Mouse (Mus musculus): ENCODE measurements around the gene Supt4a. TPM values are rescaled to one million over a fixed set of nuclear protein-coding genes. Genes with fewer than 3 reads are reported as not detected.

Supt4a gene
- polyA plus RNA-seq, 1 experiment from 2014 or later = 160 TPM

GRCm38 (mm10) chr11:87709513-87710261 lies 27.7 kb upstream of the Supt4a start:
- Histone ChIP-seq H3K9me3 (no peaks in the 10 kb centered on the region), H3K27ac (replicated peaks) (no peak overlapping the region), H3K4me1 (peaks cover 10% of the 10 kb centered on the region), H3K4me2 (replicated peaks) (peak overlapping the region; percentile 44), H3K27me3 (no peaks in the 10 kb centered on the region), H3K4me3 (peak overlapping the region; percentile 21), H3K9ac (replicated peaks) (0 out of 2 replicates have a peak overlapping the region, but pooled peaks have one; percentile 12), H3K36me3 (no peaks in the 10 kb centered on the region)
- ATAC-seq (replicated peaks) = no peak
- WGBS = 8% methylated on average over 21 of the region's 21 CpGs

DNA sequence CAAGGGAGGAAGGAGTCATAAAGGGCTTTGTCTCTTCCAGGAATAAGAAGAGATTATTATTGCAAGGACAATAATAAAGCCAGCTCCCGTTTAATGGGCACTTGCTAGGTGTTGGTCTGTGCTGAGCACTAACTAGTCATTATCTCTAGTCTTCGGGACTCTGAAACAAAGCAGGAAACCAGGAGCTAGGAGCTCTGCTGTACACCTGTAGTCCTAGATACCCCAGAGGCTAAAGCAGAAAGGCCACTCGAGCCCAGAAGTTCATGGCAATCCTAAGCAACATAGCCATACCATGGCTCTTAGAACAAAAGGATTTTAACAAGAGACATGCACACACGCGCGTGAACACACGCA lies 27.1 kb upstream of the Supt4a start:
- no peak for ATAC-seq (replicated peaks)
- H3K27me3 ChIP-seq = no peaks in the 10 kb centered on the region
- peak overlapping the region; percentile 21 for H3K4me3 ChIP-seq
- H3K27ac ChIP-seq (replicated peaks) = no peak overlapping the region
- H3K36me3 ChIP-seq = no peaks in the 10 kb centered on the region
- H3K9ac ChIP-seq (replicated peaks) = 0 out of 2 replicates have a peak overlapping the region, but pooled peaks have one; percentile 12
- H3K4me2 ChIP-seq (replicated peaks) = peak overlapping the region; percentile 44
- H3K4me1 ChIP-seq = peaks cover 10% of the 10 kb centered on the region
- 48% methylated on average over 7 of the region's 7 CpGs for WGBS
- H3K9me3 ChIP-seq = no peaks in the 10 kb centered on the region

DNA sequence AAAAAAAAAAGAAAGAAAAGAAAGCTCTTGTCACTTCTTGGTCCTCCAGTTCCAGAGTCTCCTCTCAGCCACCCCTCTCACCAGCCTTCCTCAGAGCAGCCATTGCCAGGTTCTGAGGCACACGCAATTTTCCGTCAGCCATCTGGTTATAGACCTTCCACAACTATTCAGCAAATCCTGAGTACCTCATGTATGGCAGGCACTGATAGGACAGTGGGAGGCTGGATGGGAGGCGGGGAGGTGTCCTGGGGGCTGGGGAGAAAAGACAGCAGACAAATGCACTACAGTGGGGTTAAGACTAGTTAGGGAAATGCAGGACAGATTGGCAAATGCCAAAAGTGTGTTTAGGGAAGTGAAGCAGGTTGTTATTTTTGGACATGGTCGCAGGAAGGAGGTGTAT lies 25.2 kb upstream of the Supt4a start:
- Histone ChIP-seq H3K9me3 (no peaks in the 10 kb centered on the region), H3K36me3 (no peaks in the 10 kb centered on the region), H3K4me2 (replicated peaks) (no peak overlapping the region), H3K4me1 (peaks cover 10% of the 10 kb centered on the region), H3K4me3 (no peak overlapping the region), H3K27me3 (no peaks in the 10 kb centered on the region), H3K27ac (replicated peaks) (no peak overlapping the region), H3K9ac (replicated peaks) (no peak overlapping the region)
- ATAC-seq (replicated peaks) = no peak
- WGBS = 79% methylated on average over 4 of the region's 4 CpGs

DNA sequence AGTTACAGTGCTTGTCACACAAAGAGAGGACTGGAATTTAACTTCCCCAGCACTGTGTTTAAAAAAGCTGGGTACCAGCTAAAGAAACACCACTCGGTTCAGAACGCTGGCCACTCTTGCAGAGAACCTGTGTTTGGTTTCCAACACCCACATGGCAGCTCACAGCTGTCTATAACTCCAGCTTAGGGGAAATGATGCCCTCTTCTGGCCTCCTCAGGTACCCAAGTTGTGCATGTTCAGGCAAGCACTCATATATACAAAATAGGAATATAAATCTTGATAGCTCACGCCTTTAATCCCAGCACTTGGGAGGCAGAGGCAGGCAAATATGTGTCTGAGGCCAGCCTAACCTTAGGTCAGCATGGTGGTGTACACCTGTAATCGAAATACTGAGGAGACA lies 21.4 kb upstream of the Supt4a start:
- ATAC-seq (replicated peaks) = no peak
- H3K9ac ChIP-seq (replicated peaks) = no peak overlapping the region
- no peak overlapping the region for H3K4me3 ChIP-seq
- no peaks in the 10 kb centered on the region for H3K9me3 ChIP-seq
- no peaks in the 10 kb centered on the region for H3K27me3 ChIP-seq
- no peaks in the 10 kb centered on the region for H3K36me3 ChIP-seq
- WGBS = 87% methylated on average over 4 of the region's 4 CpGs
- H3K4me1 ChIP-seq = no peaks in the 10 kb centered on the region
- H3K4me2 ChIP-seq (replicated peaks) = no peak overlapping the region
- H3K27ac ChIP-seq (replicated peaks) = no peak overlapping the region

DNA sequence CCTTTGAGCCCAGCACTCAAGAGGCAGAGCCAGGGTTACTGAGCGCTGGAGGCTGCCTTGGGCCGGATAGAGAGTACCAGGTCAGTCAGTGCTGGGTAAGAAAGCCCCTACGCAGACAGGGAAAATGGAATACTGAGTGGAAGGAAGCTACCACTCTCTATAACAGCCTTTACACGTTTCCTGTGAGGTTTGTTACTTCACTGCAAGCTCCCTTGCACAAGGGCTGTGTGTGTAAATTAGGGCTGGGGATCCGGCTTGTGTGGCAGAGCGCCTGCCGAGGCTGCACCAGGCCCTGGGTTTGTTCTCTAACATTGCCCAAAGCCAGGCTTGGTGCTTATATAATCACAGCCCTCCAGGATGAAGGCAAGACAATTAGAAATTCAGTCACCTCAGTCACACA lies 17.8 kb upstream of the Supt4a start:
- Histone ChIP-seq H3K4me1 (no peaks in the 10 kb centered on the region), H3K4me2 (replicated peaks) (no peak overlapping the region), H3K27ac (replicated peaks) (no peak overlapping the region), H3K4me3 (no peak overlapping the region), H3K9ac (replicated peaks) (no peak overlapping the region), H3K36me3 (no peaks in the 10 kb centered on the region), H3K27me3 (no peaks in the 10 kb centered on the region), H3K9me3 (no peaks in the 10 kb centered on the region)
- 71% methylated on average over 7 of the region's 7 CpGs for WGBS
- no peak for ATAC-seq (replicated peaks)

- no peak overlapping the region for H3K9ac ChIP-seq (replicated peaks)
- 50% methylated on average over 9 of the region's 9 CpGs for WGBS
- H3K4me1 ChIP-seq = no peaks in the 10 kb centered on the region
- H3K36me3 ChIP-seq = no peaks in the 10 kb centered on the region
- no peaks in the 10 kb centered on the region for H3K27me3 ChIP-seq
- no peak for ATAC-seq (replicated peaks)
- no peak overlapping the region for H3K4me2 ChIP-seq (replicated peaks)
- H3K9me3 ChIP-seq = no peaks in the 10 kb centered on the region
- H3K4me3 ChIP-seq = no peak overlapping the region
- H3K27ac ChIP-seq (replicated peaks) = no peak overlapping the region
These were observed 17.0 kb upstream of the Supt4a start for GRCm38 (mm10) chr11:87720324-87720723.

GRCm38 (mm10) chr11:87720839-87721238 lies 16.5 kb upstream of the Supt4a start:
- Histone ChIP-seq H3K9ac (replicated peaks) (no peak overlapping the region), H3K4me3 (no peak overlapping the region), H3K4me2 (replicated peaks) (no peak overlapping the region), H3K4me1 (peaks cover 1% of the 10 kb centered on the region; the same call in 1 of the 2 replicates), H3K9me3 (no peaks in the 10 kb centered on the region), H3K27ac (replicated peaks) (no peak overlapping the region), H3K36me3 (no peaks in the 10 kb centered on the region), H3K27me3 (no peaks in the 10 kb centered on the region)
- WGBS = 87% methylated on average over 9 of the region's 9 CpGs
- no peak for ATAC-seq (replicated peaks)

DNA sequence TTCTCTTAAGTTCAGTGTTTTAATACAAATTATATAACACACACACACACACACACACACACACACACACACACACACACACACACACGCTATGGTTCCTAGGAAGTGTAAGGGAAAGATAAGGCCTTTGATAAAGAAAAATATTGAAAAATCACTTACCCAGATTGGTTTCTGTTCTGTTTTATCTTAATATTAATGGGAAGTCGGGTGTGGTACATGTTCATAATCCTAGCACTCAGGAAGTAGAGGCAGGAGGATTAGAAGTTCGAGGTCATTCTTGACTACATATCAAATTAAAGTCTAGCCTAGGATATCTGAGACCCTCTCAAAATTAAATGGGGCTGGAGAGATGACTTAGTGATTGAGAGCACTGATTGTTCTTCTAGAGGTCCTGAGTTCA lies 15.2 kb upstream of the Supt4a start:
- H3K9ac ChIP-seq (replicated peaks) = no peak overlapping the region
- H3K27ac ChIP-seq (replicated peaks) = no peak overlapping the region
- no peak overlapping the region for H3K4me3 ChIP-seq
- H3K9me3 ChIP-seq = no peaks in the 10 kb centered on the region
- no peaks in the 10 kb centered on the region for H3K27me3 ChIP-seq
- 82% methylated on average over 3 of the region's 3 CpGs for WGBS
- no peak for ATAC-seq (replicated peaks)
- H3K4me1 ChIP-seq = peaks cover 4% of the 10 kb centered on the region; the same call in 1 of the 2 replicates
- H3K4me2 ChIP-seq (replicated peaks) = no peak overlapping the region
- no peaks in the 10 kb centered on the region for H3K36me3 ChIP-seq

- Histone ChIP-seq H3K4me2 (replicated peaks) (no peak overlapping the region), H3K27me3 (no peaks in the 10 kb centered on the region), H3K36me3 (no peaks in the 10 kb centered on the region), H3K4me1 (peaks cover 4% of the 10 kb centered on the region; the same call in 1 of the 2 replicates), H3K9me3 (no peaks in the 10 kb centered on the region), H3K9ac (replicated peaks) (no peak overlapping the region), H3K4me3 (no peak overlapping the region), H3K27ac (replicated peaks) (no peak overlapping the region)
- no peak for ATAC-seq (replicated peaks)
- WGBS = 83% methylated on average over 4 of the region's 4 CpGs
These were observed 14.5 kb upstream of the Supt4a start for GRCm38 (mm10) chr11:87722891-87723290.

- H3K27ac ChIP-seq (replicated peaks) = no peak overlapping the region; the same call in 1 of the 2 replicates
- H3K9me3 ChIP-seq = no peaks in the 10 kb centered on the region
- no peaks in the 10 kb centered on the region for H3K27me3 ChIP-seq
- no peak overlapping the region for H3K4me3 ChIP-seq
- no peak for ATAC-seq (replicated peaks)
- H3K4me1 ChIP-seq = peaks cover 4% of the 10 kb centered on the region; the same call in 1 of the 2 replicates
- H3K4me2 ChIP-seq (replicated peaks) = no peak overlapping the region
- H3K9ac ChIP-seq (replicated peaks) = no peak overlapping the region
- H3K36me3 ChIP-seq = no peaks in the 10 kb centered on the region
These were observed 11.8 kb upstream of the Supt4a start for GRCm38 (mm10) chr11:87725515-87725914.

DNA sequence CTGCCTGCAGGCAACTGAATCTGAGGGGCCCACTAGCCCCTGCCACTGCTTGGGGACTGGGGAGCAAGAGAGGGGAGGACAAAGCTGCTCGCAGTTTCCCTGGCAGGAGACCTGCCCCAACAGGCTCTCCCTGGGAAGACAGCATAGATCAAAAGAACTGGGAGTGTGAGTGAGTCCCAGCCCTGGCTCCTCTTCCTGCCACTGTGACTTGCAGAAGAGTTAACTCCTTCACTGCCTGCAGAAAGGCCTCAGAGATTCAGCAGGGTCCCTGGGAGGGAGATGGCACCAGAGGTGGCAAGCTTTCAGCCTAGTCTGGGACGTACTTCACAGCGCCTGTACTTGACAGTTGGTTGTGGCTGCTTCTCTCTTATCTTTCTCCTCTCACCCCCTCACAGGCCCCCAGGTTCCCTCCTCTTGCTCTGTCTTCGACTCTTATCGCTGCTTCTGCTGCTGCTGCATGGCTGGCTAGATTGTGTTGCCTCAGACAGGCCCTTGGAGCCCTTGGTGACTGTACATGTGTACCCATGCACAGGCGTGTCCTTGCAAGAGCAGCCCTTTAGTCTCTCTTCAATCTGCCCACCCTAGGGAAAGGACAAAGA lies 11.3 kb upstream of the Supt4a start:
- Histone ChIP-seq H3K4me3 (no peak overlapping the region), H3K36me3 (no peaks in the 10 kb centered on the region), H3K4me1 (peaks cover 4% of the 10 kb centered on the region; the same call in 1 of the 2 replicates), H3K27me3 (no peaks in the 10 kb centered on the region), H3K27ac (replicated peaks) (no peak overlapping the region), H3K4me2 (replicated peaks) (no peak overlapping the region), H3K9me3 (no peaks in the 10 kb centered on the region), H3K9ac (replicated peaks) (no peak overlapping the region)
- WGBS = 27% methylated on average over 6 of the region's 6 CpGs
- ATAC-seq (replicated peaks) = no peak

DNA sequence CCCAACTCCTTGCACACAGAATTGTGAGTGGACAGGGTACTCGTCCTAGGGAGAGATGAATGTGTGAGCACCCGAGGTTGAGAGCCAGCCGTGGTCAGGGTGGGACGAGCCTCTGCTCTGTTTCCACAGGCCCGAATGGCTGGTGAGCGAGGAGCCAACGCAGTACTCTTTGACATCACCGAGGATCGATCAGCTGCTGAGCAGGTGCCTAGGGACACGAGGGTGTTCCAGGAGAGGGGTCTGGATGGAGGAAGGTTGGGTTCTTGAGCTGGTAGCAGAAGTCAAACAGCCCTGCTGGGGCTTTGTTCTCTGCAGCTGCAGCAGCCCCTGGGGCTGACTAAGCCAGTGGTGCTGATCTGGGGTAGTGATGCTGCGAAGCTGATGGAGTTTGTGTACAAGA lies 10.3 kb upstream of the Supt4a start:
- Histone ChIP-seq H3K36me3 (no peaks in the 10 kb centered on the region), H3K4me1 (peaks cover 4% of the 10 kb centered on the region; the same call in 1 of the 2 replicates), H3K9ac (replicated peaks) (no peak overlapping the region), H3K4me3 (no peak overlapping the region), H3K27ac (replicated peaks) (no peak overlapping the region), H3K27me3 (no peaks in the 10 kb centered on the region), H3K9me3 (no peaks in the 10 kb centered on the region), H3K4me2 (replicated peaks) (no peak overlapping the region)
- no peak for ATAC-seq (replicated peaks)
- WGBS = 63% methylated on average over 11 of the region's 11 CpGs

All from forebrain, embryonic 15.5 days (tissue).